ENCODE assay signal across 16 mouse cellular contexts in genomic region chr5:124785650-124786049, GRCm38 (mm10).
DNase-seq lines count a peak whose midpoint lies in the region; ATAC-seq and TF ChIP-seq lines count a peak whose summit lies in the region.
"Had no signal": no experiment of that assay in that cellular context is flagged by ENCODE, and none has a peak within 500 bp of the region (broad histone marks: within the 10 kb centered on the region; RNA-seq: fewer than 3 reads in every experiment).

No protein-coding gene starts in this region.

- no peaks in the 10 kb centered on the region for H3K9me3 ChIP-seq in forebrain, postnatal 0 days (ENCODE audit: low read length)
- no peaks in the 10 kb centered on the region for H3K9me3 ChIP-seq in forebrain, embryonic 14.5 days (replicated peaks; ENCODE audit: control insufficient read depth, low read length)
- H3K9me3 ChIP-seq in lung, embryonic 14.5 days (ENCODE audit: low read depth, low read length), result no peaks in the 10 kb centered on the region; the same call in 1 of the 2 replicates
- H3K9me3 ChIP-seq: limb, embryonic 15.5 days had no signal

- no peak for DNase-seq in forebrain, postnatal 0 days
- DNase-seq in forebrain, embryonic 14.5 days (ENCODE audit: low spot score), result no peak
- DNase-seq in lung, embryonic 14.5 days, result no peak
- DNase-seq in lung, postnatal 14 days, result no peak
- peak; percentile 25 for DNase-seq in ES-CJ7 (ENCODE audit: low read depth, low spot score)
- DNase-seq in induced T-regulatory cell, adult 2 months (ENCODE audit: low read depth), result peak; percentile 32
- DNase-seq in gastrocnemius, adult 18-20 months (ENCODE audit: low spot score), result no peak
- DNase-seq in kidney, adult 9 months, result no peak
- DNase-seq: heart, adult 18-20 months; heart, postnatal 4 days; kidney, adult 18-20 months; layer of hippocampus, postnatal 36 days; right cerebral cortex, adult 18-20 months had no signal

- no peak overlapping the region for H3K4me3 ChIP-seq in forebrain, postnatal 0 days (ENCODE audit: low read depth, low read length)
- H3K4me3 ChIP-seq in forebrain, embryonic 14.5 days (ENCODE audit: low read depth, low read length), result no peak overlapping the region
- no peak overlapping the region for H3K4me3 ChIP-seq in lung, embryonic 14.5 days (ENCODE audit: low read depth, low read length)
- H3K4me3 ChIP-seq: forebrain, embryonic 10.5 days; limb, embryonic 15.5 days; megakaryocyte, embryonic 14.5 days had no signal

- no peaks in the 10 kb centered on the region for H3K4me1 ChIP-seq in forebrain, postnatal 0 days (ENCODE audit: insufficient read depth)
- no peaks in the 10 kb centered on the region for H3K4me1 ChIP-seq in forebrain, embryonic 14.5 days (ENCODE audit: control insufficient read depth, insufficient read depth, low read length)
- no peaks in the 10 kb centered on the region for H3K4me1 ChIP-seq in lung, embryonic 14.5 days (ENCODE audit: insufficient read depth)
- H3K4me1 ChIP-seq: forebrain, embryonic 10.5 days; limb, embryonic 15.5 days; megakaryocyte, embryonic 14.5 days had no signal

- H3K36me3 ChIP-seq in forebrain, postnatal 0 days (ENCODE audit: insufficient read depth), result no peaks in the 10 kb centered on the region
- H3K36me3 ChIP-seq in forebrain, embryonic 14.5 days (ENCODE audit: control insufficient read depth, insufficient read depth, low read length), result no peaks in the 10 kb centered on the region
- no peaks in the 10 kb centered on the region for H3K36me3 ChIP-seq in lung, embryonic 14.5 days (ENCODE audit: insufficient read depth)
- H3K36me3 ChIP-seq: forebrain, embryonic 10.5 days; limb, embryonic 15.5 days had no signal

- H3K27ac ChIP-seq in forebrain, postnatal 0 days (ENCODE audit: low read depth, low read length), result no peak overlapping the region
- no peak overlapping the region for H3K27ac ChIP-seq in forebrain, embryonic 14.5 days (ENCODE audit: low read depth, low read length)
- H3K27ac ChIP-seq in lung, embryonic 14.5 days (ENCODE audit: low read depth), result no peak overlapping the region
- H3K27ac ChIP-seq: forebrain, embryonic 10.5 days; limb, embryonic 15.5 days had no signal

- TF ChIP-seq CTCF in forebrain, postnatal 0 days (IDR thresholded peaks at IDR 0.05; ENCODE audit: low read depth), result peak; percentile 42
- peak; percentile 54 for TF ChIP-seq CTCF in lung, embryonic 14.5 days (IDR thresholded peaks at IDR 0.05; ENCODE audit: low read depth)

- no peak overlapping the region for H3K4me2 ChIP-seq in forebrain, postnatal 0 days (ENCODE audit: low read depth)
- H3K4me2 ChIP-seq in forebrain, embryonic 14.5 days (ENCODE audit: low read length), result no peak overlapping the region
- no peak overlapping the region for H3K4me2 ChIP-seq in lung, embryonic 14.5 days
- H3K4me2 ChIP-seq: limb, embryonic 15.5 days had no signal

- no peak for ATAC-seq in forebrain, postnatal 0 days
- no peak for ATAC-seq in forebrain, embryonic 14.5 days
- no peak for ATAC-seq in lung, embryonic 14.5 days (ENCODE audit: insufficient read depth)

- no peaks in the 10 kb centered on the region for H3K27me3 ChIP-seq in forebrain, postnatal 0 days (ENCODE audit: insufficient read depth, low read length)
- H3K27me3 ChIP-seq in forebrain, embryonic 14.5 days (replicated peaks; ENCODE audit: control insufficient read depth, insufficient read depth, low read length), result no peaks in the 10 kb centered on the region
- no peaks in the 10 kb centered on the region for H3K27me3 ChIP-seq in lung, embryonic 14.5 days (ENCODE audit: insufficient read depth, low read length)
- H3K27me3 ChIP-seq: limb, embryonic 15.5 days had no signal

- WGBS in forebrain, postnatal 0 days, result 82% methylated on average over 7 of the region's 7 CpGs
- WGBS in forebrain, embryonic 14.5 days, result 83% methylated on average over 7 of the region's 7 CpGs
- WGBS in lung, embryonic 14.5 days, result 82% methylated on average over 7 of the region's 7 CpGs

- no peak overlapping the region for H3K9ac ChIP-seq in forebrain, postnatal 0 days
- no peak overlapping the region for H3K9ac ChIP-seq in forebrain, embryonic 14.5 days (ENCODE audit: low read length)
- H3K9ac ChIP-seq in lung, embryonic 14.5 days, result no peak overlapping the region
- H3K9ac ChIP-seq: limb, embryonic 15.5 days had no signal

Comparison
In these comparisons a context has a peak if more than half of its experiments do, and no peak if none do; other contexts are left out.
1. DNase-seq: peak in ES-CJ7 (single experiment) and induced T-regulatory cell, adult 2 months (single experiment); none in forebrain, postnatal 0 days (single experiment), forebrain, embryonic 14.5 days (single experiment), lung, embryonic 14.5 days (single experiment), lung, postnatal 14 days (single experiment), gastrocnemius, adult 18-20 months (single experiment) and kidney, adult 9 months (single experiment).